Mouse (Mus musculus): ENCODE data around the gene Plpp4.
A peak's percentile ranks its signal among the peaks of the same experiment; 100 is the strongest.

The Plpp4 gene

GRCm38 (mm10) chr7:129256621-129257373 is at the start of gene Plpp4:
Gene Plpp4, plus strand, starts transcription at chr7:129257031.
- DNase-seq (ENCODE audit: low spot score) = peak; percentile 16

GRCm38 (mm10) chr7:129215926-129216543 is 40.8 kb upstream of the Plpp4 start:
- no peak for DNase-seq (ENCODE audit: low spot score)

- DNase-seq (ENCODE audit: low spot score) = no peak
Measured at GRCm38 (mm10) chr7:129216547-129217195, 40.2 kb upstream of the Plpp4 start.

GRCm38 (mm10) chr7:129220948-129221347 is 35.9 kb upstream of the Plpp4 start:
- no peak for DNase-seq (ENCODE audit: low spot score)

DNA sequence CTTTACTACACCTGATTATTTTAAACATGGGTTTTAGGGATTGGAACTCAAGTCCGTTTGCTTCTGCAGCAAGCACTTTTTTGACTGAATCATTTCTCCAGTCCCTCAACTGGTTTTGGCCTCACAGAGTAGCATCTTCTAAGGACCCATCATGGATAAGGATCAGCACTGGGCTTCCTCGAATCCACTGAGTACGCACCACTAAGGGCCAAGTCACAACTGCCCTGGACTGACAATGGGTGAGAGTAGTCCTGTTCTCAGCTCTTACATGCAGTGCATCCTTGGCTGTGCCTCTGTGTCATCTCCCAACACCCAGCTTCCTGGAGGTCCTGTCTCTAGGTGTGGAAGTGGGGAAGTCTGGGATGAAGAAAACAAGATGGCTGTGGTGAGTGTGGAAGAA is 35.2 kb upstream of the Plpp4 start:
- no peak for DNase-seq (ENCODE audit: low spot score)

- DNase-seq (ENCODE audit: low spot score) = no peak
Measured at GRCm38 (mm10) chr7:129235410-129235809, 21.4 kb upstream of the Plpp4 start.

DNA sequence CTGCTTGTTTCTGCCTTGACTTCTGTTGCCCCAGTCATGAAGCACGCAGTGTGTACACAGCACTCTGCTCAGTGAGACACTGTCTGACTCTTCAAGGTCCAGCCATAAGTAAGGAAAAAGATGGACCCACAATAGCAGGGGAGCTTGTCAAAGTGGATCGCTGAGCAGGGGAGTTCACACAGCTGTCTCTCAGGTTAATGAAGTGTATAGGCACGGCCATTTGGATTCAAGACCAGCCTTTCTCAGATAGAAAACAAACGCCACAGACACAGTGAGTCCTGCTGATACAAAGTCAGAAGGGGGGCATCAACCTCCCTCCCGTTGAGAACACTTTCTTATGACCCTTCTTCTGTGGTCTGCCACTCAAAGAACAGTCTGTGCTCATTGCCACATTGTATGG is 20.8 kb upstream of the Plpp4 start:
- DNase-seq (ENCODE audit: low spot score) = no peak

- no peak for DNase-seq (ENCODE audit: low spot score)
Measured at GRCm38 (mm10) chr7:129250981-129251380, 5.8 kb upstream of the Plpp4 start.

- no peak for DNase-seq (ENCODE audit: low spot score)
Measured at GRCm38 (mm10) chr7:129253406-129253805, 3.4 kb upstream of the Plpp4 start.

- no peak for DNase-seq (ENCODE audit: low spot score)
Measured at GRCm38 (mm10) chr7:129254126-129254525, 2.7 kb upstream of the Plpp4 start.

DNA sequence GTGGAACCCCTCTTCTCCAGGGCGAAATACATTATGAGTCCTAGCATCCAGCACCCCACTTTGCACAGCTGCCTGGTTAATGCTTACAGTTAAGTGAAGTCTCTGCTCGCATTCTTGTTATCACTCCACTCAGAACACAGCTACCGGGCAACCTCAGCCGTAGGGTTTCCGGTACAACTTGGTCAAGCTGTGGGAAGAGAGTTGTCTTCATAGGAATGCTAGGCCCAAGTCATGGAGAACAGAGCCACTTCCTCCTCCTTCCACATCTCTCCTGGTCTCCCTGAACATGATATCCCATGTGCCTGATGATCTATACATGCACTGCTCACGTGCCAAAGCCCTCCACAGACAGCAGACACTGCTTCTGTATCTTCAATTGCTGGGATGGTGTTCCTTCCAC is 1.4 kb upstream of the Plpp4 start:
- no peak for DNase-seq (ENCODE audit: low spot score)

DNA sequence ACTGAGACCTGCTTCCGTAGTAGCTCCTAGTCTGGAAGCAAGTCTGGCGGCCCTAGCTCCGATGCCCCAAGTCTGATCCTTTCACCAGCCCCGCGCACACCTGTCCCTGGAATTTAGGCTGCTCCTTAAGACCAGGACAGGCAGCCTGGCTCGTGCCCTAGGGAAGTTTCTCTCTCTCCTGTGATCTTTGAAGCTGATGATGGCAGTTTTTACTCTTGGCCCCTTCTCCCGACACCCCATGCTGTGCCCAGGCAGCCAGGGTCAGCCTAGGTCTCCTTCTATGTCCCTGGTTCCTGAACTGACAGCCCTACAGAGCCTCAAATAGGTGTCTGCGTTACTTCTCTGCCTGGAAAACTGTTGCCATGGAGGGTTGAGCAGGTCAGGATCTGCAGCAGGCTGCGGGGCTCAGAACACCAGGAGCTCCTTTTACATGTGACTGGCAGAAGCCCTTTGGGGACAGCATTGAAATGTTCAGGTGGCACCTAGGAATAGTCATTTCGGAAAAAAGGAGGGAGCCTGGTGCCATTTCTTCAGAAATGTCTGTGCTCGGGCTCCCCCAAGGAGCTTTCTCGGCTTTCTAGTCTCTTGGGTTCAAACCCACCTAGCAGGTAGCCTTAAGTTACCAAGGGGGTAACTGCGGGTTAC is 665 bp downstream of the Plpp4 start:
- no peak for DNase-seq (ENCODE audit: low spot score)

DNA sequence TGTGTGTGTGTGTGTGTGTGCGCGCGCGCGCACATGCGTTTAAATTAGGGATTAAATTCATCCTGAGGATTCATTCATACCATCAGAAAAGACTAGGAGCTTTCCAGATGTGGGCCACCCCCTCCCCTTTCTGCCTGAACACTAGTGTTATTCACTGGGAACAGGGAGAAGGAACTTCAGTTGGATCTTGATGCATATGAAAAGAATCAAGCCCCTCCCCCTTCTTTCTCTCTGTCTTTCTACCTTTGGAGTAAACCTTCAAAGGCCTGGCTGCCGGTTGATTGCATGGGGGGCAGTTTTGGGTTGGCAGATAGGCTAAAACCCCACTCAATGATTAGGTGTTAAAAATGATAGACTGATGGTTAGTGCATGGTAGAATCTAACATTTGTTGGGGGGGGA is 1.5 kb downstream of the Plpp4 start:
- DNase-seq (ENCODE audit: low spot score) = no peak

GRCm38 (mm10) chr7:129259195-129259594 is 2.4 kb downstream of the Plpp4 start:
- no peak for DNase-seq (ENCODE audit: low spot score)

GRCm38 (mm10) chr7:129273867-129274266 is 17.0 kb downstream of the Plpp4 start:
- no peak for DNase-seq (ENCODE audit: low spot score)

- DNase-seq (ENCODE audit: low spot score) = no peak
Measured at GRCm38 (mm10) chr7:129274726-129275125, 17.9 kb downstream of the Plpp4 start.

DNA sequence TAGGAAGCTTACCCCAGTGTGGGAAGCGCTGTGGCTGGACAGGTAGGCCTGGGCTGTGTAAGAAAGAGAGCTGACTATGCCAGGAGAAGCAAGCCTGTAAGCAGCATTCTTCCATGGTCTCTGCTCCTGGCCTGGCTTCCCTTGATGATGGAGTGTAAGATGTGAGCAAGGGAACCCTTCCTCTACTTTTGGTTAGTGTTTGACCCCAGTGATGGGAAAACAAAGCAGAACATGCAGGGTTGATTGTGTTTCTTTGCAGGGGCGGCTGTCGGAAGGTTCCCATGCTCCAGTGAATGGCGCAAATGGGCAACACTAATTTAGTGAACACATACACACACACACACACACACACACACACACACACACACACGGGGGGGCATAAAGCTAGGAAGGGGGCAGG is 20.9 kb downstream of the Plpp4 start:
- no peak for DNase-seq (ENCODE audit: low spot score)

- DNase-seq (ENCODE audit: low spot score) = no peak
Measured at GRCm38 (mm10) chr7:129278801-129279200, 22.0 kb downstream of the Plpp4 start.

DNA sequence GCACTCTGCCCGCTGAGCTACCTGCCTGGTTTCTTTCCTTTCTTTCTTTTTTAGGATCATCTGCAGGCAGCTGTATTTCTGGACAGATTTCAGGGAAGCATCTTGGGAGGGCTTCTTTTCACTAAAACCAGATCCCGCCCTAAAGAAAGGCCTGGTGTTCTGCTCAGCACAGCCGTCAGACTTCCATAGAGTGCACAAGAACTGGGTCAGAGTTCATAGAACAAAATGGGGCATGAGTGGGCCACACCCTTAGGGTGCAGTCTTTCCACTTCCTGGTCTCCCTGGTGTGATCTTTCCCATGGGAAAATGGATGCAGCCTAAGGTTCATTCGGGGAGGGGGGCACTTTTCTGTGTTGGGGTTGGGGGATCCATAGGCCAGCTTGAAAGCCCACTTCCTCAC is 22.4 kb downstream of the Plpp4 start:
- no peak for DNase-seq (ENCODE audit: low spot score)

GRCm38 (mm10) chr7:129281966-129282365 is 25.1 kb downstream of the Plpp4 start:
- DNase-seq (ENCODE audit: low spot score) = no peak

DNA sequence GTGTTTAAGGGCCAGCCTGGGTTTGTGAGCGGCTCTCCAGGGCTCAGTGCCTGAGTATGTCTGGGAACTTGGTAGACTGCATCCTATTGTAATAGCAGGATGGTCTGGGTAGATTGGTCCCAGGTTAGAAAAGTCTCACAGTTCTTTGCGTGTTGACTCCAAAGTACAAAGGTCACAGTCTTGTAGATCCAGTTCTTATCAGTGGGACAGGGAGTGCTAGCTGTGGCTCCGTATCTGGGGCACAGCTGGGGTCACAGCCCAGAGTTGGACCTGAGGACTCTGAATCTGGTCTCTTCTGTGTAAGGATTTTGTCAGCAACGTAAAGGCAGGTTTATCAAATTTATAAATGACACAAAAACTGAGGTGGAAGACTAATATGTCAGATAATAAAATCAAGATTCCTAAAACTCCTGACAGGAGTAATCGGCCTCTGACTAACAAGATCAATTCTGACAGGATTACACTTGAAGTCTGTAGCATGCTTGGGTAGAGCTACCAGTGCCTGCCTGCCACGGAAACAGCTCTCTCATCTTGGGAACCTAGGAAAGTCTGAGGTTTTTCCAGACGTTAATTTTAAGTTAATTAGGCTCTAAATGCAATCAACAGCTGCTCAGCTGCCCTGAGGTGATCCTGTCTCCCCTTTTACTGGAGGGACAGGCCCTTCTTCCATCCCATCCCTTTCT is 28.5 kb downstream of the Plpp4 start:
- DNase-seq (ENCODE audit: low spot score) = no peak

DNA sequence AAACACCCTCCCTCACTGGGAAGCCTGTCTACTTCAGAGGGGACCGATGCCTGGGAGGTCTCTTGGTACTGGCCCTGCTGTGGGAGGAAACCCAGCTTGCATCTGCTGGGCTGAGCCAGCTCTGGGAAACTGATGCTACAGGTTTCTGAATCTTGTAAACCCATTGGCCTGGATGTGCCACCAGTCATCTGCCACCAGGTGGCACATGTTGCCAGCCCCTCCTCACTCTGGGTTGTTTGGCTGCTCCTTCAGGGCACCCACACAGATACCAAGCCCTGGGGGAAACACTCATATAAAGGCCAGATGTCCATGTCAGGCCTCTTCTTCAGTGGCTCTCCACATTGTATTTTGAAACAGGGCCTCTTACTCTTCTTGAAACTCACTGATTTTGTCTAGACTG is 36.4 kb downstream of the Plpp4 start:
- DNase-seq (ENCODE audit: low spot score) = no peak
